Mouse (Mus musculus) cerebellum, adult 2 months (tissue): ENCODE results near the gene Mki67.
"Not testable (repeated sequence)": the region's sequence is repeated elsewhere in the genome, so short reads cannot be mapped to it uniquely, and the experiment has no call there.

Source experiments
- CTCF ChIP-seq: fragments of 200-500 bp; IDR thresholded peaks from 2 replicates; pipeline ENCODE4 v1.5.1; 2011; ENCODE audit warnings: low read depth, mild to moderate bottlenecking, control low read depth, low read length, moderate library complexity, borderline replicate concordance; ENCODE audit not compliant: insufficient read depth
- POLR2A ChIP-seq: fragments of 200-500 bp; IDR thresholded peaks from 2 replicates; pipeline ENCODE4 v1.6.1; 2011; ENCODE audit warnings: low read length, control low read depth, borderline replicate concordance; ENCODE audit not compliant: insufficient read depth

DNA sequence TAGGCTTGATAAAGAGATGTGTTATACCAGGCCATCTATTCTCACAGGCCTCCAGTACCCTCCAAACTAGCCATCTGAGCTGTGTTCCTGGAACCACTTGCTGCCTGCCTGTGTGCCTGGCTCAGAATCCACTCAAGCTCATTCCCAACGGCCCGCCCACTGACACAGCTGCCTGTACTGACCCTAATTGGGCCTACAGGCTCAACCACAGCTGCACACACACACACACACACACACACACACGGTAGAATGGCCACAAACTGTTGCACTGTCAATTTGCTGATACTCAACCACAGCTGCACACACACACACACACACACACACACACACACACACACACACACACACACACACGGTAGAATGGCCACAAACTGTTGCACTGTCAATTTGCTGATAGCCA is 32.1 kb downstream of the Mki67 start:
- not testable (repeated sequence) for TF ChIP-seq POLR2A, CTCF
